Mouse (Mus musculus): ENCODE data around the gene Sct.

DNA sequence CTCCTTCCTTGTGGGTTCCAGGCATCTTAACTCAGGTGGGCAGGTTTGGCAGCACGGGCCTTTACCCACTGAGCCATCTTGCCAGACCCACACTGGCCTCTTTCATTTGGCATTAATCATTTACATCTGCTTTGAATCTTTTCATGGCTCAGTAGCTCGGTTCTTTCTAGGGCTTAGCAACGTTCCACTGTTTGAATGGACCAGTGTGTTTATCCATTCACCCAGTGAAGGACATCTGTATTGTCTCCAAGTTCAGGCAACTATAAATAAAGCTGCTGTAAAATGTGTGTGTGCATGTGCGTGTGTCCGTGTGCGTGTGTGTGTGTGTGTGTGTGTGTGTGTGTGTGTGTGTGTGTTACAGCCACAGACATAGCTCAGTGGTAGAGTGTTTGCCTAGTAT lies 2.5 kb upstream of the Sct start:
- TF ChIP-seq E2F4 (IDR thresholded peaks at IDR 0.05; ENCODE audit: insufficient read depth) (no peak), USF1 (IDR thresholded peaks at IDR 0.05; ENCODE audit: low read depth) (no peak), POLR2A (IDR thresholded peaks at IDR 0.05; ENCODE audit: insufficient read length, low read depth) (no peak)

All from myocyte (in vitro differentiated cells).